Mouse (Mus musculus): ENCODE results near the gene Ankrd28. TPM values are rescaled to one million over a fixed set of nuclear protein-coding genes. Genes with fewer than 3 reads are reported as not detected.
"Not testable (repeated sequence)": the region's sequence is repeated elsewhere in the genome, so short reads cannot be mapped to it uniquely, and the experiment has no call there.

Gene Ankrd28
- total RNA-seq, 1 experiment from 2014 or later, result 102 TPM

- ATAC-seq (replicated peaks; ENCODE audit: low read depth, poor library complexity, severe bottlenecking), result no peak
These were observed 35.7 kb downstream of the Ankrd28 start for GRCm38 (mm10) chr14:31794776-31795126.

- peak; percentile 54; the same call in 1 of the 2 replicates for ATAC-seq (replicated peaks; ENCODE audit: low read depth, poor library complexity, severe bottlenecking)
These were observed 36.3 kb downstream of the Ankrd28 start for GRCm38 (mm10) chr14:31793979-31794775.

GRCm38 (mm10) chr14:31790797-31791196 lies 39.7 kb downstream of the Ankrd28 start:
- peak; percentile 52; the same call in 1 of the 2 replicates for ATAC-seq (replicated peaks; ENCODE audit: low read depth, poor library complexity, severe bottlenecking)

- ATAC-seq (replicated peaks; ENCODE audit: low read depth, poor library complexity, severe bottlenecking), result no peak
These were observed 43.5 kb downstream of the Ankrd28 start for GRCm38 (mm10) chr14:31786906-31787305.

GRCm38 (mm10) chr14:31785681-31786080 lies 44.8 kb downstream of the Ankrd28 start:
- peak; percentile 46 for ATAC-seq (replicated peaks; ENCODE audit: low read depth, poor library complexity, severe bottlenecking)

- ATAC-seq (replicated peaks; ENCODE audit: low read depth, poor library complexity, severe bottlenecking), result no peak
These were observed 45.5 kb downstream of the Ankrd28 start for GRCm38 (mm10) chr14:31784975-31785374.

GRCm38 (mm10) chr14:31781309-31782049 lies 49.0 kb downstream of the Ankrd28 start:
- peak; percentile 77 for ATAC-seq (replicated peaks; ENCODE audit: low read depth, poor library complexity, severe bottlenecking)

GRCm38 (mm10) chr14:31780412-31781233 lies 49.8 kb downstream of the Ankrd28 start:
- no peak; the same call in 1 of the 2 replicates for ATAC-seq (replicated peaks; ENCODE audit: low read depth, poor library complexity, severe bottlenecking)

GRCm38 (mm10) chr14:31773518-31773917 lies 56.9 kb downstream of the Ankrd28 start:
- no peak for ATAC-seq (replicated peaks; ENCODE audit: low read depth, poor library complexity, severe bottlenecking)

- no peak for ATAC-seq (replicated peaks; ENCODE audit: low read depth, poor library complexity, severe bottlenecking)
These were observed 58.2 kb downstream of the Ankrd28 start for GRCm38 (mm10) chr14:31772251-31772650.

- ATAC-seq (replicated peaks; ENCODE audit: low read depth, poor library complexity, severe bottlenecking), result no peak
These were observed 61.9 kb downstream of the Ankrd28 start for GRCm38 (mm10) chr14:31768531-31768930.

GRCm38 (mm10) chr14:31764083-31764482 lies 66.4 kb downstream of the Ankrd28 start:
- no peak for ATAC-seq (replicated peaks; ENCODE audit: low read depth, poor library complexity, severe bottlenecking)

- ATAC-seq (replicated peaks; ENCODE audit: low read depth, poor library complexity, severe bottlenecking), result peak; percentile 97
These were observed 68.7 kb downstream of the Ankrd28 start for GRCm38 (mm10) chr14:31761727-31762126.

GRCm38 (mm10) chr14:31759195-31759594 lies 71.3 kb downstream of the Ankrd28 start:
- no peak for ATAC-seq (replicated peaks; ENCODE audit: low read depth, poor library complexity, severe bottlenecking)

GRCm38 (mm10) chr14:31758410-31758809 lies 72.0 kb downstream of the Ankrd28 start:
- not testable (repeated sequence) for ATAC-seq (replicated peaks; ENCODE audit: low read depth, poor library complexity, severe bottlenecking)

- ATAC-seq (replicated peaks; ENCODE audit: low read depth, poor library complexity, severe bottlenecking), result no peak
These were observed 82.1 kb downstream of the Ankrd28 start for GRCm38 (mm10) chr14:31748239-31748873.

GRCm38 (mm10) chr14:31742523-31742922 lies 87.9 kb downstream of the Ankrd28 start:
- no peak for ATAC-seq (replicated peaks; ENCODE audit: low read depth, poor library complexity, severe bottlenecking)

- no peak for ATAC-seq (replicated peaks; ENCODE audit: low read depth, poor library complexity, severe bottlenecking)
These were observed 95.6 kb downstream of the Ankrd28 start for GRCm38 (mm10) chr14:31734811-31735210.

- ATAC-seq (replicated peaks; ENCODE audit: low read depth, poor library complexity, severe bottlenecking), result no peak
These were observed 102.9 kb downstream of the Ankrd28 start for GRCm38 (mm10) chr14:31727522-31727921.

GRCm38 (mm10) chr14:31722746-31723145 lies 107.7 kb downstream of the Ankrd28 start:
- ATAC-seq (replicated peaks; ENCODE audit: low read depth, poor library complexity, severe bottlenecking), result no peak
